ENCODE assay signal across 8 mouse cellular contexts in the genomic region with DNA sequence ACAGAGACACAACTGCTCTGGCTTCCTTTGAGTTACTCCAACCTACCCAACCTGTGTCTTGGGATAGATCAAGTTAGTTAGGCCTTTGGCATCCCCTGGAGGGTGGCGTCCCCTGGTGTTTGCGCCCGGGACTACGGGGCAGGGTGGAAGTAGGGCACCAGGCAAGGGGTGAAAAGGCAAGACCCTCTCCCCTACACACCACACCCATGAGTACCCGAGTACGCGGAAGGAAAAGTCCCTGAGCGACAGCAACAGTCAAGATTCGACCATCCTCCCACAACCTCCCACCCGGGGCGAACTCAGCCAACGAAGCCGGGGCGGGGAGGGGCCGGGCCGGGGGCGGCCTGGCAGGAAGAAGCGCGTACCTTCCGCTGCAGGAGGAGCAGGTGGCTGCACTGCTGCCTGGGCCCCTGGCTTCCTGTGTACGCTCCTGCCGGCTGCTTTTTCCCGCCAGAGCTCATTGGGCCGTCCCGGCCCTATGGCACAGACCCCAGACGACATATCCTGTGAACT. TPM values are rescaled to one million over a fixed set of nuclear protein-coding genes. Genes with fewer than 3 reads are reported as not detected.
DNase-seq lines count a peak whose midpoint lies in the region; ATAC-seq and TF ChIP-seq lines count a peak whose summit lies in the region.

Carmil2 (plus strand) TSS at position 479 of the 513 bp plus-strand sequence.

- H3K27ac ChIP-seq in brown adipose tissue, adult 24 weeks (replicated peaks; ENCODE audit: low read depth, low read length), result no peak within 1 kb of the TSS
- no peak within 1 kb of the TSS for H3K27ac ChIP-seq in hindbrain, postnatal 0 days
- H3K27ac ChIP-seq in stomach, embryonic 14.5 days (ENCODE audit: low read length), result no peak within 1 kb of the TSS

- TF ChIP-seq CTCF in hindbrain, postnatal 0 days (IDR thresholded peaks at IDR 0.05; ENCODE audit: low read depth), result peak; percentile 72

- intact Hi-C loops in left cerebral cortex, postnatal 4 days (cut with DNase I), result loop anchor here (5.0 kb wide), 1 partner anchor 34 kb away; no protein-coding TSS in a partner anchor

- no peak within 1 kb of the TSS for H3K9ac ChIP-seq in hindbrain, postnatal 0 days (replicated peaks; ENCODE audit: low read length)
- no peak within 1 kb of the TSS; the same call in 1 of the 2 replicates for H3K9ac ChIP-seq in stomach, embryonic 14.5 days (replicated peaks; ENCODE audit: low read depth, low read length)

- H3K36me3 ChIP-seq in hindbrain, postnatal 0 days (ENCODE audit: insufficient read depth, low read length), result peaks cover 30% of the 10 kb centered on the region
- H3K36me3 ChIP-seq in stomach, embryonic 14.5 days (ENCODE audit: control insufficient read depth, insufficient read depth, low read length), result peaks cover 34% of the 10 kb centered on the region

- peak within 1 kb of the TSS; percentile 27; the same call in 1 of the 2 replicates for H3K4me3 ChIP-seq in brown adipose tissue, adult 24 weeks (ENCODE audit: insufficient read depth, low read depth, low read length)
- H3K4me3 ChIP-seq in hindbrain, postnatal 0 days (ENCODE audit: low read length), result no peak within 1 kb of the TSS
- 0 out of 2 replicates have a peak within 1 kb of the TSS, but pooled peaks have one; percentile 10 for H3K4me3 ChIP-seq in stomach, embryonic 14.5 days (ENCODE audit: low read depth, low read length)

- no peaks in the 10 kb centered on the region for H3K4me1 ChIP-seq in brown adipose tissue, adult 24 weeks (ENCODE audit: control insufficient read depth, insufficient read depth, insufficient read length, low read length)
- no peaks in the 10 kb centered on the region for H3K4me1 ChIP-seq in hindbrain, postnatal 0 days (ENCODE audit: insufficient read depth, low read length)
- no peaks in the 10 kb centered on the region; the same call in 1 of the 2 replicates for H3K4me1 ChIP-seq in stomach, embryonic 14.5 days (ENCODE audit: control insufficient read depth, insufficient read depth, low read length)

- WGBS in hindbrain, postnatal 0 days, result 16% methylated on average over 26 of the region's 26 CpGs
- 8% methylated on average over 26 of the region's 26 CpGs for WGBS in stomach, embryonic 14.5 days

- H3K4me2 ChIP-seq in hindbrain, postnatal 0 days (ENCODE audit: low read depth, low read length), result peak within 1 kb of the TSS; percentile 36
- H3K4me2 ChIP-seq in stomach, embryonic 14.5 days (replicated peaks; ENCODE audit: low read depth, low read length), result peak within 1 kb of the TSS; percentile 38

- no peaks in the 10 kb centered on the region for H3K9me3 ChIP-seq in hindbrain, postnatal 0 days (ENCODE audit: low read length)
- H3K9me3 ChIP-seq in stomach, embryonic 14.5 days (ENCODE audit: control insufficient read depth, low read depth, low read length), result no peaks in the 10 kb centered on the region

- DNase-seq in layer of hippocampus, adult 18-20 months (ENCODE audit: low spot score in 2 of 2), result no peak
- DNase-seq in layer of hippocampus, adult 9-11 months, result no peak
- peak; percentile 29 for DNase-seq in forelimb bud, embryonic 11.5 days (ENCODE audit: low read depth, low spot score)
- no peak for DNase-seq in hindbrain, postnatal 0 days (ENCODE audit: low spot score)
- peak; percentile 62 for DNase-seq in left cerebral cortex, postnatal 4 days
- peak; percentile 43 for DNase-seq in mesoderm, embryonic 11.5 days (ENCODE audit: low read depth, low spot score)

- no peaks in the 10 kb centered on the region for H3K27me3 ChIP-seq in hindbrain, postnatal 0 days (ENCODE audit: insufficient read depth, low read length)
- no peaks in the 10 kb centered on the region for H3K27me3 ChIP-seq in stomach, embryonic 14.5 days (ENCODE audit: control insufficient read depth, insufficient read depth, low read length)

- ATAC-seq in hindbrain, postnatal 0 days, result peak; percentile 41; the same call in 1 of the 2 replicates
- ATAC-seq in stomach, embryonic 14.5 days (ENCODE audit: insufficient number of reproducible peaks, insufficient read depth, low FRiP score, low read depth), result no peak

RNA-seq across cellular contexts. Expression of gene Carmil2, which starts in this region (rescaled TPM):
- total RNA-seq in layer of hippocampus, adult 18-20 months (2021), result 10 to 100 TPM; 78.4 to 80.3 TPM
- not detected in 2 replicates for polyA plus RNA-seq in brown adipose tissue, adult 24 weeks (2012; ENCODE audit: insufficient read depth, insufficient read length, missing spikeins)
- 1.8 and 6.0 TPM in 2 replicates for total RNA-seq in hindbrain, postnatal 0 days (2014; rRNA removed)
- 29.1 and 30.5 TPM in 2 replicates for polyA plus RNA-seq in hindbrain, postnatal 0 days (2015; fragmentation: Nextera tagmentation; extraction: Ambion mirVana)
- total RNA-seq in left cerebral cortex, postnatal 4 days (2021), result 10 to 100 TPM; 39.4 to 40.8 TPM
- polyA plus RNA-seq in stomach, embryonic 14.5 days (2014; fragmentation: Nextera tagmentation; extraction: Ambion mirVana), result 1.0 and 1.1 TPM in 2 replicates

Comparison
In these comparisons a context has a peak if more than half of its experiments do, and no peak if none do; other contexts are left out.
1. RNA of gene Carmil2 (polyA plus RNA-seq): 29.1 to 30.5 TPM in hindbrain, postnatal 0 days; 1.0 to 1.1 TPM in stomach, embryonic 14.5 days and not detected in brown adipose tissue, adult 24 weeks; every median in the first group is over 10 times any median in the second.
2. DNase-seq: peak in forelimb bud, embryonic 11.5 days (single experiment), left cerebral cortex, postnatal 4 days (single experiment) and mesoderm, embryonic 11.5 days (single experiment); none in layer of hippocampus, adult 18-20 months (0 of 2), layer of hippocampus, adult 9-11 months (single experiment) and hindbrain, postnatal 0 days (single experiment).